Mouse (Mus musculus) cerebellum, adult (tissue): ENCODE results near the gene Naip1.
"Not testable (repeated sequence)": the region's sequence is repeated elsewhere in the genome, so short reads cannot be mapped to it uniquely, and the experiment has no call there.

ENCODE experiments used
- ATAC-seq: cut with Nextera tagmentation; 2 replicates; pipeline ENCODE4 v1.9.2; 2017; ENCODE audit warnings: mild to moderate bottlenecking, moderate library complexity, mixed read lengths; ENCODE audit not compliant: insufficient number of reproducible peaks, low FRiP score, low TSS enrichment

Naip1 gene

GRCm38 (mm10) chr13:100452415-100453127 is at the start of gene Naip1:
Naip1 (minus strand) TSS chr13:100452869.
- ATAC-seq, result not testable (repeated sequence)

GRCm38 (mm10) chr13:100499625-100500024 is 47.0 kb upstream of the Naip1 start:
- ATAC-seq, result not testable (repeated sequence)

- no peak for ATAC-seq
Measured at GRCm38 (mm10) chr13:100495337-100495736, 42.7 kb upstream of the Naip1 start.

- not testable (repeated sequence) for ATAC-seq
Measured at GRCm38 (mm10) chr13:100494370-100494769, 41.7 kb upstream of the Naip1 start.

GRCm38 (mm10) chr13:100493313-100493712 is 40.6 kb upstream of the Naip1 start:
- ATAC-seq, result no peak

- ATAC-seq, result peak; percentile 67
Measured at GRCm38 (mm10) chr13:100492061-100492787, 39.6 kb upstream of the Naip1 start, which contains the start of gene Gtf2h2. Gtf2h2 (minus strand) TSS chr13:100492579.

GRCm38 (mm10) chr13:100491623-100492022 is 39.0 kb upstream of the Naip1 start:
- ATAC-seq, result no peak

- ATAC-seq, result no peak
Measured at GRCm38 (mm10) chr13:100490424-100490823, 37.8 kb upstream of the Naip1 start.

GRCm38 (mm10) chr13:100483610-100484009 is 30.9 kb upstream of the Naip1 start:
- no peak for ATAC-seq

GRCm38 (mm10) chr13:100463527-100464222 is 11.0 kb upstream of the Naip1 start:
- ATAC-seq, result no peak

- no peak for ATAC-seq
Measured at GRCm38 (mm10) chr13:100461336-100461735, 8.7 kb upstream of the Naip1 start.

- no peak for ATAC-seq
Measured at GRCm38 (mm10) chr13:100449495-100449894, 3.2 kb downstream of the Naip1 start.

- ATAC-seq, result no peak
Measured at GRCm38 (mm10) chr13:100440116-100440515, 12.6 kb downstream of the Naip1 start.

- ATAC-seq, result no peak
Measured at GRCm38 (mm10) chr13:100438701-100439100, 14.0 kb downstream of the Naip1 start.

GRCm38 (mm10) chr13:100437322-100437825 is 15.3 kb downstream of the Naip1 start:
- no peak for ATAC-seq

GRCm38 (mm10) chr13:100436556-100437163 is 16.0 kb downstream of the Naip1 start:
- ATAC-seq, result not testable (repeated sequence)

GRCm38 (mm10) chr13:100419958-100420357 is 32.7 kb downstream of the Naip1 start:
- not testable (repeated sequence) for ATAC-seq

- no peak for ATAC-seq
Measured at GRCm38 (mm10) chr13:100414428-100414827, 38.2 kb downstream of the Naip1 start.

- ATAC-seq, result no peak
Measured at GRCm38 (mm10) chr13:100409825-100410224, 42.8 kb downstream of the Naip1 start.

GRCm38 (mm10) chr13:100409181-100409580 is 43.5 kb downstream of the Naip1 start:
- ATAC-seq, result no peak
